Mouse (Mus musculus) kidney, postnatal 25 days (tissue): ENCODE measurements at regions not wholly inside any gene's neighbourhood (a gene's known extent, or its start where the extent isn't known, plus 50 kb on each side); places are given as distances from the start of the nearest gene placed in this dataset.

Experiments
- DNase-seq, 2 experiments: peaks; one replicate each; pipeline ENCODE4 v3.0.0; 2021; ENCODE audit warnings: mixed read lengths in 2 of 2

DNA sequence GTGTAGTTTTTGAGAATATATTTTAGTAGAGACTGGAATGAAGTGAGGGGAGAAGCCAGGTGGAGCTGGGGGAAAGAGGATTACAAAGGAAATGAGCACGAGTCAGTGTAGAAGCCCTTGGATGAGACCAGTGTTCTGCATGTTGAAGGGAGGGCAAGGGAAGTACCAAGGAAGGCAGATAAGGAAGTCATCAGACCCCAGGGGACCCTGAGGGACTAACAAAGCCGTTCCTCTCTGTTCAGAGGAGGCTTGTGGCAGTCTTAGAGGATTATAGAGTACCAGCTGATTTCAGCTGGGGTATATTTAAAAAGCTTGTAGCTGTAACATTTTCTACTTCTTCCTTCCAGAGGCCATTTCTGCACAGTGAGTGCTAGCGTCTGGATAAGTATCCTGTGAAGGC is 56.7 kb upstream of the Igsf9b start:
- DNase-seq: no peak

DNA sequence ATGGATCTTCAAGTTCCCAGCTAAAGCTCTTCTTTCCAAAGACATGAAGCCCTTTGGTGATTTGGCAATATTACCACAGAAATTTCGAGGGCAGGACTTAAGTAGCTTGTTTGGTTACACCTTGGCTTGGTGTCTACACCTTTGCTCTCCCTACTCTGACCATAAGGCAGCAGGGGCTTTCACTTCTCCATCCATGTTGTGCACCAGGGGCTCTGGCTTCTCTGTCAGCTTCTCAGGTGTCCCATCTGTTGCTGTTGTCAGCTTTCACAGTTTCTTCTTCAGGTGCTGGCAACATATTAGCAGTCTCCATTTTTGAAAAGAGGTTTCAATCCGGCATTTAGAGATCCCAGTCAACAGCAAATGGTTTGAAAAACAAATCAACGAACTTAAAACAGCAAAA is 58.1 kb upstream of the Igsf9b start:
- DNase-seq: no peak

DNA sequence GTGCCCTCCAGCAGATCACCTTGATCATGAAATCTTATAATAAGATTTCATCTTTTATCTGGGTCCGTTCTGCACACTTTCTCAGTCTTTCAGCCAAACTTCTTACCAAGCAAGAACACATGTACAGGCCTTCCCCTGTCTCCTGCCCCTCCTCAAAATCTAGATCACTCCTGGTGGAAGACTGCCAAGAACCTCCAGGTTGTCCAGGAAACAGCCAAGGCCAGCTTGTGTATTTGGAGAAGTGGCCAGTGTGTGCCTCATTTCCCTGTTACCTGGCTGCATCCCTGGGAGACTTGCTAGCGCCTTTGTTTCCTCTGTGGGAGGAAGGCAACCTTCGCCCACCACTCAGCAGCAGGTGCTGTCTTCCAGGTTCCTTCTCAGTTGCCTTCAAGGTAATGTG is 58.5 kb upstream of the Igsf9b start:
- no peak for DNase-seq

DNA sequence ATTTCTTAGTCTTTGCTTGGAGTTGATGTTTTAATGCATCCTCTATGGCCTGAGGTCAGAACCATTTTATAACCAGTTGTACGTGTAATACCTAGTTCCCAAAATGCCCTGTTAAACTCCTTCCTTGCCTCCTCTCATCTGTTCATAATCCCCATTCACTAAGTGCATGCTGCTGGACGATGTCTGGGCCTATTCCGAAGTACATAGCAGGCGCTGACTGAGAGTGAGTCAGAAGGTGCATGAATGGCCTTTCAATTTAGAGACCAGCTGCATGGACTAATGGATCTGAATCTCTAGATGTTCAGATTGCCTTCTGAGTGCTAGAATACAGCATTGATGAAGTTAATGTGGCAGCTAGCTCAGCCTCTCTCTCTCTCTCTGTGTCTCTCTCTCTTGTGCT is 66.3 kb upstream of the Igsf9b start:
- DNase-seq: no peak

DNA sequence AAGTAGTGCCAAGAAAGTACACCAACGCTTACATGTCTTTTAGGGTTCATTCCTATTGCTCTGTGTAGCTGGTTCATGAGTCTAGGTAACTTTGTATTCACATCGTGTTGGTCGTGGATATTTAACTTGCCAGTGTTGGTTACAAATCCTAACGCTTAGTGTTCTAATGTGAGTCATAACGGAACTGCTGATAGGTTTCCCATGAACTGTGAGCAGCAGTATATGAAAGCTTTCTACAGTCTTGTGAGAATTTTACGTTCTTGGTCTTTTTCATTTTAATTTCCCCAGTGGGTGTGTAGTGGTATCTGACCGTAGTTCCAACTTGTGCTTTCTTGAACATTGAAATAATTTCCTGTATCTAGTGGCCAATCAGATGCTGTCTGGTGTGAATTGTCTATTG is 71.5 kb upstream of the Igsf9b start:
- no peak for DNase-seq

DNA sequence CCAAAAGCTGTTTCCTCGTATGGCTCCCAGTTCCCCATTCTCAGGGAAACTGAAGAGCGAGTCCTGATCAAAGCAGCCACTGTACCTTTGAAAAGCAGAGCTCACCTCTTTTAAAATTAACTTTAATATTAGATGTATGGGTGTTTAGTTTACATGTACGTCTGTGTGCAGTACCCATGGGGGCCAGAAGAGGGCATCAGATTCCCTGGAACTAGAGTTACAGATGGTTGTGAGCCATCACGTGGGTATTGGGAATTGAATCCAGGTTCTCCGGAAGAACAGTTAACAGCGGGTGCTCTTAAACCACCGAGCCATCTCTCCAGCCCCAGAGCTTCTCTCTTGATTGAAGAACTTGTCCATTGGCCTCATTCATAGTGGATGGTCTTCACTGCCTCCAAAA is 66.0 kb upstream of the Jam3 start:
- peak in 1 of 2 experiments; percentile 5 for DNase-seq

DNA sequence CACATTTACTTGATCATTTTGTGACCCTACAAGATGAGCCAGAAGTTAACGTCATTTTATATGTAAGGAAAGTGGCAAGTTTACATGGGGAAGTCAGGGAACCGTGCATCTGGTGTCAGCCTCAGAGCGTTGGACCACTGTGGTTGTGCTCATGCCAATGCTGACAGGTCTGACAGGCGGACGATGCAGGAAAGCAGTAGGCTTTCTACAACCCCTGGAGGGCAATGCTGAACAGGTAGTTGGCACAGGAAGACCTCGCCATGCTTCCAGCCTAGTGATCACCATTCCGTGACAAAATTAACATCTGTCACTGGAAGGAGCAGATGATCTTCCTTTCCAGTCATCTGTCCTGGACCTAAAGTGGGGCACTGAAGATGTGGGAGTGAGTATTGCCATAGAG is 60.8 kb upstream of the Jam3 start:
- no peak for DNase-seq

DNA sequence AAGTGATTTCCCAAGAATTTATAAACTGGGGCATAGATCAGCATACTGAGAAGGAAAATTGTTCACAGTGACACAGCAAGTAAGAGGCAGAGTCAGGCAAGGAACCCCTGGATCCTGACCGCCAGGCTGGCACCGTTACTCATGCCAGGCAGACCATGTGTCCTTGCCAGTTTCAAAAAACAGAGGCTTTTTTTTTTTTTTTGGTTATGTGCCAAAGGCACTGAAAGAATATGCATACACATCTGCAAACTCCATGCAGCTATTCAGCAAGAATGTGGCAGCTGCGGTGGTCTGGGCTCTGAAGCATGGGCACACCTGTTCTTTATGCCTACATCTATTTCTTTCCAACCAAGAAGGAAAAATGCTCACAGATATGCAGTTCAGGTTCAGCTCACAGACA is 58.8 kb upstream of the Jam3 start:
- no peak for DNase-seq

DNA sequence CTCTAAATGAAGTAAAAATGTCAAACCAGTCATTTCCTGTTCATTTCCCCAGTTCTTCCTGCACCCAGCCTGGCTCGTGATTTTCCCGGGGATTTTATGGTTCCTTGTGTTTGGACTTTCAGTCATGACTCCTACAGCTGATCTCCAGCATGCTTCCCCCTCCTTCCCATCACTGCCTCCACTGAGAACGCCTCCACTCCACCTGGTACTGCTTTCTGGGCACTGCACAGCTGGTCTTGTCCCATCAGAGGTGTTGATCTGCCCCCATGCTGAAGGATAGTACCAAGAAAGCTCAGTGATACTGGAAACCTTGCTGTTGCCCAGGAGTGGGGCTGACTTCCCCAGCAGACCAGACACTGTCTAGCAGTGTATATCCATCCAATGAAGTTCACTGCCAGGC is 53.6 kb upstream of the Jam3 start:
- DNase-seq: no peak
